Mouse (Mus musculus) kidney, adult 2 months (tissue): ENCODE results near the gene Zbtb42. TPM values are rescaled to one million over a fixed set of nuclear protein-coding genes. Genes with fewer than 3 reads are reported as not detected.

Source experiments
- DNase-seq: peaks from one replicate; pipeline ENCODE4 v3.0.0; 2021
- H3K27ac ChIP-seq: fragments of 200-500 bp; 2 replicates; pipeline ENCODE4 v1.5.1; 2012; ENCODE audit warnings: low read depth, low read length, control low read depth, inconsistent platforms; ENCODE audit not compliant: insufficient read depth
- H3K27me3 ChIP-seq: fragments of 200-500 bp; replicated peaks from 2 replicates; pipeline ENCODE4 v1.6.1; 2012; ENCODE audit warnings: mild to moderate bottlenecking, moderate library complexity, low read length, inconsistent platforms; ENCODE audit not compliant: control insufficient read depth, insufficient read depth
- H3K36me3 ChIP-seq: fragments of 200-500 bp; 2 replicates; pipeline ENCODE4 v1.6.1; 2012; ENCODE audit warnings: mild to moderate bottlenecking, moderate library complexity, low read length, inconsistent platforms; ENCODE audit not compliant: control insufficient read depth, insufficient read depth
- H3K4me1 ChIP-seq: fragments of 200-500 bp; 2 replicates; pipeline ENCODE4 v1.6.1; 2011; ENCODE audit warnings: low read length; ENCODE audit not compliant: control insufficient read depth, insufficient read depth
- H3K4me3 ChIP-seq: fragments of 200-500 bp; 2 replicates; pipeline ENCODE4 v1.5.1; 2011; ENCODE audit warnings: mild to moderate bottlenecking, low read depth, low read length, control low read depth; ENCODE audit not compliant: insufficient read depth
- CTCF ChIP-seq: fragments of 200-500 bp; conservative IDR thresholded peaks from 2 replicates; pipeline ENCODE4 v1.5.1; 2011; ENCODE audit warnings: low read depth, mild to moderate bottlenecking, control low read depth, low read length, moderate library complexity, mixed read lengths; ENCODE audit not compliant: insufficient read depth, insufficient read length
- POLR2A ChIP-seq: fragments of 200-500 bp; IDR thresholded peaks from one replicate; pipeline ENCODE4 v1.6.1; 2011; ENCODE audit warnings: low read depth, low read length, control low read depth
- WGBS: fragments of 180-500 bp; shearing (Covaris S2); methylation state at CpG from one replicate; pipeline ENCODE4 v1.1.7; 2018; 5-methylcytosine and 5-hydroxymethylcytosine counted together
- polyA plus RNA-seq: library from polyadenylated mRNA; depleted of rRNA; stranded (reverse); fragments of >200 nt; gene quantifications from 2 replicates; pipeline ENCODE4 v1.2.3, GENCODE M21; 2012

Gene Zbtb42
- polyA plus RNA-seq, 1 experiment, result 10.7 TPM

GRCm38 (mm10) chr12:112648081-112648480, 30.5 kb upstream of the Zbtb42 start:
- H3K36me3 ChIP-seq, result no peaks in the 10 kb centered on the region
- 89% methylated on average over 5 of the region's 5 CpGs for WGBS

GRCm38 (mm10) chr12:112651778-112652439, 26.7 kb upstream of the Zbtb42 start:
- Histone ChIP-seq H3K27me3 (no peaks in the 10 kb centered on the region), H3K4me1 (no peaks in the 10 kb centered on the region), H3K4me3 (no peak overlapping the region), H3K36me3 (no peaks in the 10 kb centered on the region), H3K27ac (no peak overlapping the region)
- TF ChIP-seq POLR2A (no peak), CTCF (no peak)
- DNase-seq, result no peak
- 70% methylated on average over 5 of the region's 5 CpGs for WGBS

More at GRCm38 (mm10) chr12:112648081-112648480, 30.5 kb upstream of the Zbtb42 start:
- Histone ChIP-seq H3K4me3 (no peak overlapping the region), H3K27me3 (no peaks in the 10 kb centered on the region), H3K4me1 (no peaks in the 10 kb centered on the region), H3K27ac (no peak overlapping the region)
- TF ChIP-seq CTCF (no peak), POLR2A (no peak)
- DNase-seq, result no peak

- WGBS, result 31% methylated on average over 7 of the region's 7 CpGs
- no peaks in the 10 kb centered on the region for H3K36me3 ChIP-seq
- DNase-seq, result peak; percentile 91
- no peak overlapping the region for H3K27ac ChIP-seq
- H3K4me1 ChIP-seq, result no peaks in the 10 kb centered on the region
- no peak overlapping the region for H3K4me3 ChIP-seq
- TF ChIP-seq CTCF (peak; percentile 99), POLR2A (no peak)
- H3K27me3 ChIP-seq, result no peaks in the 10 kb centered on the region
Measured at GRCm38 (mm10) chr12:112653157-112653824, 25.3 kb upstream of the Zbtb42 start.

DNA sequence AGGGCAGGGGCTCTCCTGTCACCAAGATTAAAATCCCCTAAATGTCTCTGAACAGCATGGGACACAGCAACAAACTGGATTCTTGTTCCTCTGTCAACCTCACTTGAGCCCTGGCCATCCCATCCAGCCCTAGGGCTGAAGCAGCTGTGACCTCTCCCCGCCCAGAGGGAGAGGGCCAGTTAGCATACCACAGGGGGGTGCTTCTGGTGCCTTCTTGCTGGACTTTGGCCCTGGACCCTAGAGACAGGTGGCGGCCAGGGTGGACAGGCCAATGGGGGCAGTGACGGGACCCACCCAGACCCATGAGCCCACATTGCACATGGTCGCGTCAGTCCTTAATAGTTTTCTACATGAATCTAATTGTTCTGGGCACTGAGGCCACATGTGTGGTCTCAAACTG, 24.6 kb upstream of the Zbtb42 start:
- H3K27ac ChIP-seq, result no peak overlapping the region
- 85% methylated on average over 5 of the region's 5 CpGs for WGBS

DNA sequence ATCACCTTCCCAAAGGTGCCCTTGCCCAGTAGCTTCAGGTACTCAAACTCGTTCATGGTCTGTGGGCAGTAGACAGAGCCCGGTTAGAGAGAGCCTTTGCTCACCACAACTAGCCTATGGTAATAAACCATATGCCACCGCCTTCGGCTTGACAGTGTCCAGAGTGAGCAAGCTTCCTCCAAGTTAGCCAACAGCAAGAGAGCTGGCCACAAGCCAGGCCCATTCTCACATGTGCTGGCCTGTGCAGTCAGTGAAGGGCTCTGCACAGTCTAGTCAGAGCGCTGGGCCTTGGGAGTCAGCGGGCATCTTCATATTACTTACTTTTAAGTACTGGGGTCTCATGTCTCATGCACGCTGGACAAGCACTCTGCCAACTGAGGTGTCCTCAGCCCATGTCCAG, 20.0 kb upstream of the Zbtb42 start:
- WGBS, result 73% methylated on average over 7 of the region's 7 CpGs
- Histone ChIP-seq H3K4me1 (no peaks in the 10 kb centered on the region), H3K36me3 (no peaks in the 10 kb centered on the region), H3K27ac (no peak overlapping the region), H3K4me3 (no peak overlapping the region), H3K27me3 (no peaks in the 10 kb centered on the region)
- no peak for DNase-seq
- TF ChIP-seq POLR2A (no peak), CTCF (no peak)

More for the DNA sequence above, 24.6 kb upstream of the Zbtb42 start:
- no peak overlapping the region for H3K4me3 ChIP-seq
- no peaks in the 10 kb centered on the region for H3K36me3 ChIP-seq
- DNase-seq, result no peak
- TF ChIP-seq POLR2A (no peak), CTCF (no peak)
- no peaks in the 10 kb centered on the region for H3K27me3 ChIP-seq
- no peaks in the 10 kb centered on the region for H3K4me1 ChIP-seq

DNA sequence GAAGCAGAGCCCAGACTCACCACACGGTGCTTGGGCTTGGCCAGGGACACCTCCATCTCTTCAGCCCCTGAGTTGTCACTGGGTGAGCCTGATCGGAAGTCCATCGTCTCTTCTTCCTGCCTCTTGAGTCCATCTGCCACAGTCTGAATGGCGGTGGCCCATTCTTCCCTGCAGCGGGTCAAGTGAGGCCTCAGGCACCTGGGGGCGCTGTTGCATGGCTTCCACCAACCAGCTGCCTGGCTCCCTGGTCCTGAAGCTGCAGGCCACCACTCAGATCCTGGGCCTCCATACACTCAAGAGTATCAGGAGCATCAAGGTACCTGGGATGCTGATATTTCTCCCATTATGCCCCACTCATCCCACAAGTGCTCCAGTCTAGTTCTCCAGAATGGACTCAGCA, 19.5 kb upstream of the Zbtb42 start:
- H3K4me1 ChIP-seq, result no peaks in the 10 kb centered on the region
- peak; percentile 70 for DNase-seq

DNA sequence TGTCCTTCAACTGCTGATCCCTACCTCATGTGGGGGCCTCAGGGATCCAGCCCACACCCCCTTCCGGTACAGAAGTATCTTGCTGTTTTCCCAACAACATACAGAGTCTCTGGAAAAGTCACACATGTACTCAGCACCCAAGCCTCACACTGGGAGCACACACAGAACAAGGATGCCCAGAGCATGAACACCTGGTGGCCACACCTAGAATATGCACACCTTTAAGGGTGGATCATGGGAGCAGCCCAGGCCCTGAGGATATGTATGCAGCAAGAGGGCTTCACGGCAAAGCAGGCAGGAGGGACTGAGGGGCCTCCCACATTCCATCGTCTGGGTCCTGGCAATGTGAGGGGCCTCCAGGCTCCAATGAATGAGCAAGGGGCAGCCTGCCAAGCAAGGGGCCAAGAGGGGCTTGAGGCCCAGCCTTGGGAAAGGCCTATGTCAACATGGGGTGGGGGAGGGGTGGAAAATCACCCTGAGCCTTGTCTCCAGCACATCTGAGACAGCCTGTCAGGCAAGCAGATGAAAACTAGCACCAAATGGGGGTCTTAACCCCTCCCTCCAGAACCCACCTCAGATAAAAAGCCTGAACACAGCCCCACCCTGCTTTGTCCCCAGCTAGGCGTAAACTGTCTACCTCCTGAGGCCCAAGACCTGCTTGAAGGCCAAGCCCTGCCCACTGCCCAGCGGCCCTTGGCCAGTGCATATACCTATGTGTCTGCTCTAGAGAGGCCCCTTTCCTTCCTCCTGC, 17.9 kb upstream of the Zbtb42 start:
- no peak overlapping the region for H3K27ac ChIP-seq

More for the DNA sequence above, 19.5 kb upstream of the Zbtb42 start:
- 87% methylated on average over 6 of the region's 6 CpGs for WGBS
- no peak overlapping the region for H3K27ac ChIP-seq
- H3K36me3 ChIP-seq, result no peaks in the 10 kb centered on the region
- no peaks in the 10 kb centered on the region for H3K27me3 ChIP-seq
- TF ChIP-seq POLR2A (no peak), CTCF (peak; percentile 53)
- no peak overlapping the region for H3K4me3 ChIP-seq

More for the DNA sequence above, 17.9 kb upstream of the Zbtb42 start:
- no peaks in the 10 kb centered on the region for H3K27me3 ChIP-seq
- H3K36me3 ChIP-seq, result no peaks in the 10 kb centered on the region
- TF ChIP-seq CTCF, result no peak
- TF ChIP-seq POLR2A, result no peak
- no peak overlapping the region for H3K4me3 ChIP-seq
- no peaks in the 10 kb centered on the region for H3K4me1 ChIP-seq
- 54% methylated on average over 5 of the region's 5 CpGs for WGBS
- no peak for DNase-seq
